Mouse (Mus musculus) NIH3T3 (cell line): ENCODE measurements around the gene Mid1.
A peak's percentile ranks its signal among the peaks of the same experiment; 100 is the strongest.
"Not testable (repeated sequence)": the region's sequence is repeated elsewhere in the genome, so short reads cannot be mapped to it uniquely, and the experiment has no call there.

Experiments used
- DNase-seq: peaks from one replicate; pipeline ENCODE4 v3.0.0-alpha.2; 2012; ENCODE audit warnings: low read depth

Gene Mid1

DNA sequence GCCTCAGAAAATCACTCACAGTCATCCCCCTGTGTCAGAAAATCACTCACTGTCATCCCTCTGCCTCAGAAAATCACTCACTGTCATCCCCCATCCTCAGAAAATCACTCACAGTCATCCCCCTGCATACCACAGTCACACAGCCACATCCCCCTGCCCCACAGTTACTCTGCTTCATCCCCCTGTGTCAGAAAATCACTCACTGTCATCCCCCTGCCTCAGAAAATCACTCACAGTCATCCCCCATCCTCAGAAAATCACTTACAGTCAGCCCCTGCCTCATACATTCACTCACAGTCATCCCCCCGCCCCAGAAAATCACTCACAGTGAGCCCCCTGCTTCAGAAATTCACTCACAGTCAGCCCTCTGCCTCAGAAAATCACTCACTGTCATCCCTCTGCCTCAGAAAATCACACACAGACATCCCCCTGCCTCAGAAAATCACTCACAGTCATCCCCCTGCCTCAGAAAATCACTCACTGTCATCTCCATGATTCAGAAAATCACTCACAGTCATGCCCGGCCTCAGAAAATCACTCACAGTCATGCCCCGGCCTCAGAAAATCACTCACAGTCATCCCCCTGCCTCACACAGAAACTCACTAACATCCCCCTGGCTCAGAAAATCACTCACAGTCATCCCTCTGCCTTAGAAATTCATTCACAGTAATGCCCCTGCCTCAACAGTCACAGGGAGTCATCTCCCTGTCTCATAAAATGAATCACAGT is 315.1 kb downstream of the Mid1 start:
- not testable (repeated sequence) for DNase-seq

DNA sequence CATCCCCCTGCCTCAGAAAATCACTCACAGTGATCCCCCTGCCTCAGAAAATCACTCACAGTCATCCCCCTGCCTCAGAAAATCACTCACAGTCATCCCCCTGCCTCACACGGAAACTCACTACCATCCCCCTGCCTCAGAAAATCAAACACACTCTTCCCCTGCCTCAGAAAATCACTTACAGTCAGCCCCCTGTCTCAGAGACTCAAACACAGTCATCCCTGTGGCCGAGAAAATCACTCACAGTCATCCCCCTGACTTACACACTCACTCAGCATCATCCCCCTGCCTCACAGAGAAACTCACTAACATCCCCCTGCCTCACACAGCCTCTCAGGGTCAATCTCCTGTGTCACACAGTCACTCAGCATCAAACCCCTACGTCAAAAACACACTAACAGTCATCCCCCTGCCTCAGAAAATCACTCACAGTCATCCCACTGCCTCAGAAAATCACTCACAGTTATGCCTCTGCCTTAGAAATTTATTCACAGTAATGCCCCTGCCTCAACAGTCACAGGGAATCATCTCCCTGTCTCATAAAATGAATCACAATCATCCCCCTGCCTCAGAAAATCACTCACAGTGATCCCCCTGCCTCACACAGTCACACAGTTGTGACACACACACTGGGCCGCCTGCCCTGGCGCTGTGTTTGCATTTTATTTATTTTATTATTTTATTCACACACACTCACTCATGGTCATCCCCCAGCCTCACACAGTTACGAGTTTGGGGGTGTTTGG is 315.8 kb downstream of the Mid1 start:
- DNase-seq = peak; percentile 62

DNA sequence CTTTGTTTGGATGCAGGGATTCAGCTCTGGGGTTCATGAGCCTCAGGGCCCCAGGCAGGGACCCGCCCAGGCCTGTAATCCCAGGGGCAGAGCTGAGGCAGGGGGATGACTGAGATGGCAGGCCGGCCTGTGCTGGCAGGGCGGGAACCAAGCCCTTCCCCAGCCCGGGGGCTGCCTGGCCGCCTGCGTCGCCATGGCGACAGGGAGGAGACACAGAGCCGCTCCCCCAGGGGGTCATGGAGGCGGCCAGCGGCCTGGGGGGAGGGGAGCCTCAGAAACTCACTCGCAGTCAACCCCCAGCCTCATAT is 316.3 kb downstream of the Mid1 start:
- DNase-seq = not testable (repeated sequence)

DNA sequence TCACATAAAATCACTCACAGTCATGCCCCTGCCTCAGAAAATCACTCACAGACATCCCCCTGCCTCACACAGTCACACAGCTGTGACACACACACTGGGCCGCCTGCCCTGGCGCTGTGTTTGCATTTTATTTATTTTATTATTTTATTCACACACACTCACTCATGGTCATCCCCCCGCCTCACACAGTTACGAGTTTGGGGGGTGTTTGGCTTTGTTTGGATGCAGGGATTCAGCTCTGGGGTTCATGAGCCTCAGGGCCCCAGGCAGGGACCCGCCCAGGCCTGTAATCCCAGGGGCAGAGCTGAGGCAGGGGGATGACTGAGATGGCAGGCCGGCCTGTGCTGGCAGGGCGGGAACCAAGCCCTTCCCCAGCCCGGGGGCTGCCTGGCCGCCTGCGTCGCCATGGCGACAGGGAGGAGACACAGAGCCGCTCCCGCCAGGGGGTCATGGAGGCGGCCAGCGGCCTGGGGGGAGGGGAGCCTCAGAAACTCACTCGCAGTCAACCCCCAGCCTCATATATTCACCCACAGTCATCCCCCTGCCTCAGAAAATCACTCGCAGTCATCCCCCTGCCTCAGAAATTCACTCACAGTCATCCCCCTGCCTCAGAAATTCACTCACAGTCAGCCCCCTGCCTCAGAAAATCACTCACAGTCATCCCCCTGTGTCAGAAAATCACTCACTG is 317.7 kb downstream of the Mid1 start:
- DNase-seq = not testable (repeated sequence)

DNA sequence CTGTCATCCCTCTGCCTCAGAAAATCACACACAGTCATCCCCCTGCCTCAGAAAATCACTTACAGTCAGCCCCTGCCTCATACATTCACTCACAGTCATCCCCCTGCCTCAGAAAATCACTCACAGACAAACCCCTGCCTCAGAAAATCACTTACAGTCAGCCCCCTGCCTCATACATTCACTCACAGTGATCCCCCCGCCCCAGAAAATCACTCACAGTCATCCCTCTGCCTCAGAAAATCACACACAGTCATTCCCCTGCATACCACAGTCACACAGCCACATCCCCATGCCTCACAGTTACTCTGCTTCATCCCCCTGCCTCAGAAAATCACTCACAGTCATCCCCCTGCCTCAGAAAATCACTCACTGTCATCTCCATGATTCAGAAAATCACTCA is 318.5 kb downstream of the Mid1 start:
- DNase-seq = not testable (repeated sequence)

DNA sequence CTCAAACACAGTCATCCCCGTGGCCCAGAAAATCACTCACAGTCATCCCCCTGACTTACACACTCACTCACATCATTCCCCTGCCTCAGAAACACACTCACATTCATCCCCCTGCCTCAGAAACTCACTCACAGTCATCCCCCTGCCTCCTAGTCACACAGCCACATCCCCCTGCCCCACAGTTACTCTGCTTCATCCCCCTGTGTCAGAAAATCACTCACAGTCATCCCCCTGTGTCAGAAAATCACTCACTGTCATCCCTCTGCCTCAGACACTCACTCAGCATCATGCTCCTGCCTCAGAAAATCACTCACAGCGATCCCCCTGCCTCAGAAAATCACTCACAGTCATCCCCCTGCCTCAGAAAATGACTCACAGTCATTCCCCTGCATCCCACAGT is 319.2 kb downstream of the Mid1 start:
- peak; percentile 53 for DNase-seq

DNA sequence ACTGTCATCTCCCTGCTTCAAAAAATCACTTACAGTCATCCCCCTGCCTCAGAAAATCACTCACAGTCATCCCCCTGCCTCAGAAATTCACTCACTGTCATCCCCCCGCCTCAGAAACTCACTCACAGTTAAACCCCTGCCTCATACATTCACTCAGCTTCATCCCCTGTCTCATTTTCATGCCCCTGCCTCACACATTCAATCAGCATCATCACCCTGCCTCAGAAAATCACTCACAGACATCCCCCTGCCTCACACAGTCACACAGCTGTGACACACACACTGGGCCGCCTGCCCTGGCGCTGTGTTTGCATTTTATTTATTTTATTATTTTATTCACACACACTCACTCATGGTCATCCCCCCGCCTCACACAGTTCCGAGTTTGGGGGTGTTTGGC is 319.8 kb downstream of the Mid1 start:
- not testable (repeated sequence) for DNase-seq

DNA sequence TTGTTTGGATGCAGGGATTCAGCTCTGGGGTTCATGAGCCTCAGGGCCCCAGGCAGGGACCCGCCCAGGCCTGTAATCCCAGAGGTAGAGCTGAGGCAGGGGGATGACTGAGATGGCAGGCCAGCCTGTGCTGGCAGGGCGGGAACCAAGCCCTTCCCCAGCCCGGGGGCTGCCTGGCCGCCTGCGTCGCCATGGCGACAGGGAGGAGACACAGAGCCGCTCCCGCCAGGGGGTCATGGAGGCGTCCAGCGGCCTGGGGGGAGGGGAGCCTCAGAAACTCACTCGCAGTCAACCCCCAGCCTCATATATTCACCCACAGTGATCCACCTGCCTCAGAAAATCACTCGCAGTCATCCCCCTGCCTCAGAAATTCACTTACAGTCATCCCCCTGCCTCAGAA is 320.2 kb downstream of the Mid1 start:
- DNase-seq = not testable (repeated sequence)

DNA sequence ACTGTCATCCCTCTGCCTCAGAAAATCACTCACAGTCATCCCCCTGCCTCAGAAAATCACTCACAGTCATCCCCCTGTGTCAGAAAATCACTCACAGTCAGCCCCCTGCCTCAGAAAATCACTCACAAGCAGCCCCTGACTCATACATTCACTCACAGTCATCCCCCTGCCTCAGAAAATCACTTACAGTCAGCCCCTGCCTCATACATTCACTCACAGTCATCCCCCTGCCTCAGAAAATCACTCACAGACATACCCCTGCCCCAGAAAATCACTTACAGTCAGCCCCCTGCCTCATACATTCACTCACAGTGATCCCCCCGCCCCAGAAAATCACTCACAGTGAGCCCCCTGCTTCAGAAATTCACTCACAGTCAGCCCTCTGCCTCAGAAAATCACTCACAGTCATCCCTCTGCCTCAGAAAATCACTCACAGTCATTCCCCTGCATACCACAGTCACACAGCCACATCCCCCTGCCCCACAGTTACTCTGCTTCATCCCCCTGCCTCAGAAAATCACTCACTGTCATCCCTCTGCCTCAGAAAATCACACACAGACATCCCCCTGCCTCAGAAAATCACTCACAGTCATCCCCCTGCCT is 320.8 kb downstream of the Mid1 start:
- not testable (repeated sequence) for DNase-seq

DNA sequence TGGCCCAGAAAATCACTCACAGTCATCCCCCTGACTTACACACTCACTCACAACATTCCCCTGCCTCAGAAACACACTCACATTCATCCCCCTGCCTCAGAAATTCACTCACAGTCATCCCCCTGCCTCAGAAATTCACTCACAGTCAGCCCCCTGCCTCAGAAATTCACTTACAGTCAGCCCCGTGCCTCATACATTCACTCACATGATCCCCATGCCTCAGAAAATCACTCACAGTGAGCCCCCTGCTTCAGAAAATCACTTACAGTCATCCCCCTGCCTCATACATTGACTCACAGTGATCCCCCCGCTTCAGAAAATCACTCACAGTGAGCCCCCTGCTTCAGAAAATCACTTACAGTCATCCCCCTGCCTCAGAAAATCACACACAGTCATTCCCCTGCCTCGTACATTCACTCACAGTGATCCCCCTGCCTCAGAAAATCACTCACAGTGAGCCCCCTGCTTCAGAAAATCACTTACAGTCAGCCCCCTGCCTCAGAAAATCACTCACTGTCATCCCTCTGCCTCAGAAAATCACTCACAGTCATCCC is 321.8 kb downstream of the Mid1 start:
- not testable (repeated sequence) for DNase-seq

DNA sequence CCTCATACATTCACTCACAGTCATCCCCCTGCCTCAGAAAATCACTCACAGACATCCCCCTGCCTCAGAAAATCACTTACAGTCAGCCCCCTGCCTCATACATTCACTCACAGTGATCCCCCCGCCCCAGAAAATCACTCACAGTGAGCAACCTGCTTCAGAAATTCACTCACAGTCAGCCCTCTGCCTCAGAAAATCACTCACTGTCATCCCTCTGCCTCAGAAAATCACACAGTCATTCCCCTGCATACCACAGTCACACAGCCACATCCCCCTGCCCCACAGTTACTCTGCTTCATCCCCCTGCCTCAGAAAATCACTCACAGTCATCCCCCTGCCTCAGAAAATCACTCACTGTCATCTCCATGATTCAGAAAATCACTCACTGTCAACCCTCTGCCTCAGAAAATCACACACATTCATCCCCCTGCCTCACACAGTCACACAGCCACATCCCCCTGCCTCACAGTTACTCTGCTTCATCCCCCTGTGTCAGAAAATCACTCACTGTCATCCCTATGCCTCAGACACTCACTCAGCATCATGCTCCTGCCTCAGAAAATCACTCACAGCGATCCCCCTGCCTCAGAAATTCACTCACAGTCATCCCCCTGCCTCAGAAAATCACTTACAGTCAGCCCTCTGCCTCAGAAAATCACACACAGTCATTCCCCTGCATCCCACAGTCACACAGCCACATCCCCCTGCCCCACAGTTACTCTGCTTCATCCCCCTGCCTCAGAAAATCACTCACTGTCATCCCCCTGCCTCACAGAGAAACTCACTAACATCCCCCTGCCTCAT is 322.6 kb downstream of the Mid1 start:
- not testable (repeated sequence) for DNase-seq

DNA sequence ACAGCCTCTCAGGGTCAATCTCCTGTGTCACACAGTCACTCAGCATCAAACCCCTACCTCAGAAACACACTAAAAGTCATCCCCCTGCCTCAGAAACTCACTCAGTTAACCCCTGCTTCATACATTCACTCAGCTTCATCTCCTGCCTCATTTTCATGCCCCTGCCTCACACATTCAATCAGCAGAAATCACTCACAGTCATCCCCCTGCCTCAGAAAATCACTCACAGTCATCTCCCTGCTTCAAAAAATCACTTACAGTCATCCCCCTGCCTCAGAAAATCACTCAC is 323.1 kb downstream of the Mid1 start:
- not testable (repeated sequence) for DNase-seq

DNA sequence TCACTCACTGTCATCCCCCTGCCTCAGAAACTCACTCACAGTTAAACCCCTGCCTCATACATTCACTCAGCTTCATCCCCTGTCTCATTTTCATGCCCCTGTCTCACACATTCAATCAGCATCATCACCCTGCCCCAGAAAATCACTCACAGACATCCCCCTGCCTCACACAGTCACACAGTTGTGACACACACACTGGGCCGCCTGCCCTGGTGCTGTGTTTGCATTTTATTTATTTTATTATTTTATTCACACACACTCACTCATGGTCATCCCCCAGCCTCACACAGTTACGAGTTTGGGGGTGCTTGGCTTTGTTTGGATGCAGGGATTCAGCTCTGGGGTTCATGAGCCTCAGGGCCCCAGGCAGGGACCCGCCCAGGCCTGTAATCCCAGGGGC is 323.6 kb downstream of the Mid1 start:
- peak; percentile 63 for DNase-seq

DNA sequence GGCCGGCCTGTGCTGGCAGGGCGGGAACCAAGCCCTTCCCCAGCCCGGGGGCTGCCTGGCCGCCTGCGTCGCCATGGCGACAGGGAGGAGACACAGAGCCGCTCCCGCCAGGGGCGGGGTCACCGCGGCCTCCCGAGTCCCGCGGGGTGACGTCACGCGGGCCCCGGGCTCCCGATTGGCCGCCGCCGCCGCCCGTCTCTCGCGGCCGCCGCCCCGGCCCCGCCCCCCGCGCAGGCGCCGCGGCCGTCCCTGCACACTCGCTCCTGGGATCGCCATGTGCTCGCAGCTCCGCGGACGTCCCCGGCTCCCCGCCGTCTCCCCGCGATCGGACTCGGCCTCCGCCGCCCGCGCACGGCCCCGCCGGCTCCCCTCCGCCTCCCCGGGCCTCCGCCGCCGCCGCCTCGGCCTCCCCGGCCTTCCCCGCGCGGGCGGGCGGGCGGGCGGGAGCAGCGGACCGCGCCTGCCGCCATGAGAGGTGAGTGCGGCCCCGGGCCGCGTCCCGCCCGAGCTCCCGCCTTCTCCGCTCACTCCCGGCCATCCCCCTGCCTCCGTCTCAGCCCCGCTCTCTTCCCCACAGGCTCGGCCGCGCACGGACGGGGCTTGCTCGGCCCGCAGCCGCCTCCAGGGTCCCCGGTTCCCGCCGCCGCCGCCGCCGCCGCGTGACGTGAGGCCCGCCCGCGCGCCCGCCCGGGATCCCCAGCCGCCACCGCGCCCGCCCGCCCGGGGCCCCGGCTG is 324.2 kb downstream of the Mid1 start, which contains the start of gene Gm21887:
TSS of gene Gm21887 (plus strand) at position 644 of the 735 bp plus-strand sequence.
- DNase-seq = peak; percentile 100

DNA sequence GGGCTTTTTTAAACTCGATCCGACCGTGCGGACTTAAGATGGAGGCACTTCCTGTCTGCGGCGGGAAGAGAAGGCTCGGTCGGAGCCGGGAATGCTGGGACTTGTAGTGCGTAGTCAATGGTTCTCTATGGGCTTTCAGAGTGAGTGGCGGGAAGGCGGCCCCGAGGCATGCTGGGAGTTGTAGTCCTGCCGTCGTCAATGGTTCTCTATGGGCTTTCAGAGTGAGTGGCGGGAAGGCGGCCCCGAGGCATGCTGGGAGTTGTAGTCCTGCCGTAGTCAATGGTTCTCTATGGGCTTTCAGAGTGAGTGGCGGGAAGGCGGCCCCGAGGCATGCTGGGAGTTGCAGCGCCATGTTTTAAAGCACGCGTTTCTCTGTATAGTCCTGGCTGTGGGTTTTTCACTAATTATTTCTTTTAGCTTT is 324.8 kb downstream of the Mid1 start:
- peak; percentile 100 for DNase-seq

DNA sequence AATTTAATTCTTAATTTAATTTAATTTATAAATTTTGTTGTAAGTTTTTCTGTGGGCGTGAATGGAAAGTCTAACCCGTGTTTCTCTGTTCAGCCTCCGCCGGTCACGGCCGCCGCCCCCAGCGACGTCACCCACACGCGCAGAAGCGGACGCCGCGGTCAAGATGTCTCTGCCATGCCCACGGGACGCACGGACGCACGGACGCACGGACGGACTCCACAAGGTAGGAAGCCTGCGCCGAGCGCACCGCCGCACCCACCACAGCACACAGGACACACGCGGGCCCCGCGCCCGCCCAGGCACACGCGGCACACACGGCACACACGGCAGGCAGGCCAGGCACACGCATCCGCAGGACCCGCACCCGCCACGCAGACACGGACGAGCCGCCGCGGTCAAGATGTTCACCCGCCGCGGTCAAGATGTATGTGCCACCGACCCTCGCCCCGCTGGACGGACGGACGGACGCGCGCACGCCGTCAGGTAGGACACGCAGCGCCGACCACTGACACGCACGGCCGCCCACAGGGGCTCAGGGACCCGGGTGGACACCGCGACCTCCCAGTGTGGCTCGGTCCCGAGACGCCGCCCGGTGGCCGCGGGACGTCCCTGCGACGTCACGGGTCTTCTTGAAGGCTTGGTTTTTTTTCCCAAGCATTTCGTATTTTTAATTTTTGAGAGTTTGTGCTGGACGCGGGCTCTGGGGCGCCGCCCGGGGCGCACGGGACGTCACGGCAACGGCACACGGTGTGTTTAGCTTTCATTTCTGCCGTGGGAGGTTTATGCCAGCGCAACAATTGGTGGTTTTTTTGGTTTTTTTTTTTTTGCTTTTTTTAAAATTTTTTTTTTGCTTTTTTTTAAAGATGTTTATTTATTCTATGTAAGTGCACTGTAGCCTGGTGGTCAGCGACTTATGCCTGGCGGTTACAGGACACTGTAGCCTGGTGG is 325.9 kb downstream of the Mid1 start:
- DNase-seq = peak; percentile 91

DNA sequence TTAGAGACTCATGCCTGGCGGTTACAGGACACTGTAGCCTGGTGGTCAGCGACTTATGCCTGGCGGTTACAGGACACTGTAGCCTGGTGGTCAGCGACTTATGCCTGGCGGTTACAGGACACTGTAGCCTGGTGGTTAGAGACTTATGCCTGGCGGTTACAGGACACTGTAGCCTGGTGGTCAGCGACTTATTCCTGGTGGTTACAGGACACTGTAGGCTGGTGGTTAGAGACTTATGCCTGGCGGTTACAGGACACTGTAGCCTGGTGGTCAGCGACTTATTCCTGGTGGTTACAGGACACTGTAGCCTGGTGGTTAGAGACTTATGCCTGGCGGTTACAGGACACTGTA is 326.5 kb downstream of the Mid1 start:
- not testable (repeated sequence) for DNase-seq

DNA sequence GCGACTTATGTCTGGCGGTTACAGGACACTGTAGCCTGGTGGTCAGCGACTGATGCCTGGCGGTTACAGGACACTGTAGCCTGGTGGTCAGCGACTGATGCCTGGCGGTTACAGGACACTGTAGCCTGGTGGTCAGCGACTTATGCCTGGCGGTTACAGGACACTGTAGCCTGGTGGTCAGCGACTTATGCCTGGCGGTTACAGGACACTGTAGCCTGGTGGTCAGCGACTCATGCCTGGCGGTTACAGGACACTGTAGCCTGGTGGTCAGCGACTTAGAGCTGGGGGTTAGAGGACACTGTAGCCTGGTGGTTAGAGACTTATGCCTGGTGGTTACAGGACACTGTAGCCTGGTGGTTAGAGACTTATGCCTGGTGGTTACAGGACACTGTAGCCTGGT is 328.4 kb downstream of the Mid1 start:
- not testable (repeated sequence) for DNase-seq

DNA sequence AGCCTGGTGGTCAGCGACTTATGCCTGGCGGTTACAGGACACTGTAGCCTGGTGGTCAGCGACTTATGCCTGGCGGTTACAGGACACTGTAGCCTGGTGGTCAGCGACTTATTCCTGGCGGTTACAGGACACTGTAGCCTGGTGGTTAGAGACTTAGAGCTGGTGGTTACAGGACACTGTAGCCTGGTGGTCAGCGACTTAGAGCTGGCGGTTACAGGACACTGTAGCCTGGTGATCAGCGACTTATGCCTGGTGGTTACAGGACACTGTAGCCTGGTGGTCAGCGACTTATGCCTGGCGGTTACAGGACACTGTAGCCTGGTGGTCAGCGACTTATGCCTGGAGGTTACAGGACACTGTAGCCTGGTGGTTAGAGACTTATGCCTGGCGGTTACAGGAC is 329.0 kb downstream of the Mid1 start:
- DNase-seq = not testable (repeated sequence)

DNA sequence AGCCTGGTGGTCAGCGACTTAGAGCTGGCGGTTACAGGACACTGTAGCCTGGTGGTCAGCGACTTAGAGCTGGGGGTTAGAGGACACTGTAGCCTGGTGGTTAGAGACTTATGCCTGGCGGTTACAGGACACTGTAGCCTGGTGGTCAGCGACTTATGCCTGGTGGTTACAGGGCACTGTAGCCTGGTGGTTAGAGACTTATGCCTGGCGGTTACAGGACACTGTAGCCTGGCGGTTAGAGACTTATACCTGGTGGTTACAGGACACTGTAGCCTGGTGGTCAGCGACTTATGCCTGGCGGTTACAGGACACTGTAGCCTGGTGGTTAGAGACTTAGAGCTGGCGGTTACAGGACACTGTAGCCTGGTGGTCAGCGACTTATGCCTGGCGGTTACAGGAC is 330.9 kb downstream of the Mid1 start:
- not testable (repeated sequence) for DNase-seq
